ENCODE assay signal across 24 mouse cellular contexts in genomic region chr1:38885956-38886355, GRCm38 (mm10). TPM values are rescaled to one million over a fixed set of nuclear protein-coding genes. Genes with fewer than 3 reads are reported as not detected.
DNase-seq lines count a peak whose midpoint lies in the region; ATAC-seq and TF ChIP-seq lines count a peak whose summit lies in the region.
"Had no signal": no experiment of that assay in that cellular context is flagged by ENCODE, and none has a peak within 500 bp of the region (broad histone marks: within the 10 kb centered on the region; RNA-seq: fewer than 3 reads in every experiment).

No protein-coding gene starts in this region.

- H3K4me2 ChIP-seq in hindbrain, embryonic 14.5 days (replicated peaks) = no peak overlapping the region
- H3K4me2 ChIP-seq: limb, embryonic 12.5 days; midbrain, embryonic 11.5 days had no signal

- no peak overlapping the region for H3K4me3 ChIP-seq in MEL (ENCODE audit: control insufficient read depth in 1 of 2, insufficient read depth in 1 of 2, low read depth in 2 of 2, low read length in 2 of 2)
- H3K4me3 ChIP-seq in hindbrain, embryonic 14.5 days (replicated peaks; ENCODE audit: low read length) = no peak overlapping the region
- H3K4me3 ChIP-seq: erythroblast, embryonic 14.5 days; heart, embryonic 10.5 days; limb, embryonic 12.5 days had no signal

- TF ChIP-seq POLR2A in MEL (IDR thresholded peaks at IDR 0.05; ENCODE audit: control insufficient read depth in 1 of 2, insufficient read depth in 1 of 2, low read depth in 1 of 2, low read length in 2 of 2, poor library complexity in 1 of 2) = no peak

- TF ChIP-seq RAD21 in MEL (IDR thresholded peaks at IDR 0.05; ENCODE audit: low read depth, low read length) = no peak

- no peak overlapping the region for H3K27ac ChIP-seq in MEL (ENCODE audit: control insufficient read depth, low read depth, low read length)
- H3K27ac ChIP-seq in hindbrain, embryonic 14.5 days = no peak overlapping the region
- H3K27ac ChIP-seq: heart, embryonic 10.5 days; limb, embryonic 12.5 days; liver, embryonic 14.5 days had no signal

- WGBS in hindbrain, embryonic 14.5 days = 87% methylated on average over 2 of the region's 2 CpGs

- peaks cover 33 to 36% of the 10 kb centered on the region in 2 experiments for H3K4me1 ChIP-seq in MEL (ENCODE audit: control insufficient read depth in 1 of 2, insufficient read depth in 2 of 2, low read length in 2 of 2)
- no peaks in the 10 kb centered on the region for H3K4me1 ChIP-seq in hindbrain, embryonic 14.5 days (replicated peaks; ENCODE audit: control insufficient read depth, insufficient read depth, low read length)
- H3K4me1 ChIP-seq: limb, embryonic 12.5 days had no signal

- ATAC-seq in inflammation-experienced regulatory T-cells, adult 6 months = peak; percentile 53
- no peak for ATAC-seq in cerebellum, adult (ENCODE audit: insufficient number of reproducible peaks, low FRiP score, low TSS enrichment)
- no peak for ATAC-seq in hindbrain, embryonic 14.5 days (ENCODE audit: low FRiP score)
- ATAC-seq: forebrain, postnatal 0 days; hindbrain, embryonic 16.5 days had no signal

- H3K27me3 ChIP-seq in MEL (ENCODE audit: control insufficient read depth in 1 of 2, insufficient read depth in 2 of 2, low read length in 2 of 2) = no peaks in the 10 kb centered on the region
- H3K27me3 ChIP-seq in hindbrain, embryonic 14.5 days (ENCODE audit: control insufficient read depth, insufficient read depth, low read length) = no peaks in the 10 kb centered on the region
- H3K27me3 ChIP-seq: limb, embryonic 12.5 days had no signal

- H3K9ac ChIP-seq in MEL (ENCODE audit: control insufficient read depth, low read depth, low read length, poor library complexity, severe bottlenecking) = no peak overlapping the region; the same call in 1 of the 2 replicates
- no peak overlapping the region for H3K9ac ChIP-seq in hindbrain, embryonic 14.5 days
- H3K9ac ChIP-seq: forebrain, postnatal 0 days; limb, embryonic 12.5 days; liver, embryonic 14.5 days had no signal

- no peak for TF ChIP-seq EP300 in MEL (IDR thresholded peaks at IDR 0.05; ENCODE audit: low read depth in 1 of 2, low read length in 2 of 2)

- H3K36me3 ChIP-seq in MEL (ENCODE audit: control insufficient read depth in 1 of 2, insufficient read depth in 2 of 2, low read length in 2 of 2) = peaks cover 0 to 30% of the 10 kb centered on the region in 2 experiments; a peak in 2 of 4 replicates
- peaks cover 56% of the 10 kb centered on the region for H3K36me3 ChIP-seq in hindbrain, embryonic 14.5 days (replicated peaks; ENCODE audit: control insufficient read depth, insufficient read depth)
- H3K36me3 ChIP-seq: heart, embryonic 10.5 days had no signal

- no peaks in the 10 kb centered on the region for H3K9me3 ChIP-seq in MEL (replicated peaks; ENCODE audit: insufficient read depth, low read length)
- no peaks in the 10 kb centered on the region for H3K9me3 ChIP-seq in hindbrain, embryonic 14.5 days (ENCODE audit: control insufficient read depth, low read length)
- H3K9me3 ChIP-seq: heart, embryonic 10.5 days; limb, embryonic 12.5 days had no signal

- peak; percentile 58 for DNase-seq in CD4-positive, CD25-positive, alpha-beta regulatory T cell, adult 2 months (ENCODE audit: low read depth, low spot score)
- DNase-seq in MEL (ENCODE audit: low read depth, low spot score) = peak; percentile 48
- peak; percentile 43 for DNase-seq in thymus, postnatal 10 days (ENCODE audit: low spot score in 2 of 2)
- no peak for DNase-seq in frontal cortex, adult 2 months (ENCODE audit: extremely low spot score in 1 of 2, low spot score in 1 of 2)
- DNase-seq in hindbrain, embryonic 14.5 days (ENCODE audit: low spot score) = no peak
- DNase-seq: adrenal gland, postnatal 10 days; cerebellum, adult 9-10 months; forebrain, postnatal 0 days; gastrocnemius, postnatal 10 days; heart, postnatal 14 days; kidney, adult 2 months; kidney, postnatal 4 days; layer of hippocampus, postnatal 36 days; lung, postnatal 10 days; right cerebral cortex, postnatal 4 days had no signal

- no peaks in the 10 kb centered on the region for H3K79me2 ChIP-seq in MEL (ENCODE audit: control insufficient read depth, insufficient read depth, low read length, poor library complexity)

- TF ChIP-seq CTCF in MEL (IDR thresholded peaks at IDR 0.05 in 2 of 3, conservative IDR thresholded peaks at IDR 0.05 in 1 of 3; ENCODE audit: control insufficient read depth in 1 of 3, insufficient read depth in 1 of 3, low read depth in 2 of 3, low read length in 3 of 3, poor library complexity in 1 of 3, severe bottlenecking in 1 of 3) = no peak

TF ChIP-seq in MEL, 35 proteins besides CTCF, POLR2A, EP300 and RAD21:
- no peak for TF ChIP-seq ETS1 (IDR thresholded peaks at IDR 0.05; ENCODE audit: low read depth, low read length)
TF ChIP-seq in MEL: peak in this region for 0.

RNA-seq across cellular contexts. Expression of gene Chst10, which starts 12.0 kb away (rescaled TPM):
- 0.07 and 0.31 TPM in 2 replicates for total RNA-seq in MEL (2012; rRNA removed)
- under 1 TPM in 1 of 2 experiments, not detected in 1; 0.43 TPM for polyA plus RNA-seq in MEL (2012; ENCODE audit: insufficient read depth in 1 of 2, insufficient read length in 2 of 2, low read depth in 1 of 2, low replicate concordance in 2 of 2, missing spikeins in 1 of 2)
- 10 to 100 TPM; 13.4 to 26.2 (median 21.8) TPM for polyA plus RNA-seq in inflammation-experienced regulatory T-cells, adult 6 months (2017; shearing (Covaris generic))
- 31.7 and 34.8 TPM in 2 replicates for polyA plus RNA-seq in frontal cortex, adult 2 months (2012; rRNA removed)
- polyA plus RNA-seq in hindbrain, embryonic 14.5 days (2014; fragmentation: Nextera tagmentation; extraction: Ambion mirVana) = 63.1 and 66.8 TPM in 2 replicates

RNA-seq across cellular contexts. Expression of gene Lonrf2, which starts 49.4 kb away (rescaled TPM):
- total RNA-seq in MEL (2012; rRNA removed) = not detected in 2 replicates
- polyA plus RNA-seq in MEL (2012; ENCODE audit: insufficient read depth in 1 of 2, insufficient read length in 2 of 2, low read depth in 1 of 2, low replicate concordance in 2 of 2, missing spikeins in 1 of 2) = not detected
- polyA plus RNA-seq in inflammation-experienced regulatory T-cells, adult 6 months (2017; shearing (Covaris generic)) = not detected
- polyA plus RNA-seq in frontal cortex, adult 2 months (2012; rRNA removed) = 64.9 and 66.8 TPM in 2 replicates
- polyA plus RNA-seq in hindbrain, embryonic 14.5 days (2014; fragmentation: Nextera tagmentation; extraction: Ambion mirVana) = 31.5 and 33.7 TPM in 2 replicates
- polyA plus RNA-seq: erythroblast, embryonic 14.5 days had no signal

RNA-seq across cellular contexts. Expression of gene Nms, which starts 53.0 kb away (rescaled TPM):
- not detected in 2 replicates for total RNA-seq in MEL (2012; rRNA removed)
- polyA plus RNA-seq in MEL (2012; ENCODE audit: insufficient read depth in 1 of 2, insufficient read length in 2 of 2, low read depth in 1 of 2, low replicate concordance in 2 of 2, missing spikeins in 1 of 2) = not detected
- not detected for polyA plus RNA-seq in inflammation-experienced regulatory T-cells, adult 6 months (2017; shearing (Covaris generic))
- polyA plus RNA-seq in frontal cortex, adult 2 months (2012; rRNA removed) = not detected in 2 replicates
- polyA plus RNA-seq in hindbrain, embryonic 14.5 days (2014; fragmentation: Nextera tagmentation; extraction: Ambion mirVana) = 1.7 and 3.2 TPM in 2 replicates
- total RNA-seq: adrenal gland, postnatal 10 days; gastrocnemius, postnatal 10 days; heart, postnatal 14 days; layer of hippocampus, postnatal 36 days had no signal
- polyA plus RNA-seq: erythroblast, embryonic 14.5 days; heart, embryonic 10.5 days; kidney, adult 2 months; limb, embryonic 12.5 days; liver, embryonic 14.5 days; stomach, embryonic 16.5 days had no signal

Comparison
In these comparisons a context has a peak if more than half of its experiments do, and no peak if none do; other contexts are left out.
1. DNase-seq: peak in CD4-positive, CD25-positive, alpha-beta regulatory T cell, adult 2 months (single experiment), MEL (single experiment) and thymus, postnatal 10 days (2 of 2); none in frontal cortex, adult 2 months (0 of 2) and hindbrain, embryonic 14.5 days (single experiment).
2. RNA of gene Chst10, which starts 12.0 kb away (polyA plus RNA-seq): 63.1 to 66.8 TPM in hindbrain, embryonic 14.5 days, 31.7 to 34.8 TPM in frontal cortex, adult 2 months and 13.4 to 26.2 TPM in inflammation-experienced regulatory T-cells, adult 6 months; 0.43 TPM in MEL; every median in the first group is over 10 times any median in the second.
3. RNA of gene Lonrf2, which starts 49.4 kb away (polyA plus RNA-seq): 64.9 to 66.8 TPM in frontal cortex, adult 2 months and 31.5 to 33.7 TPM in hindbrain, embryonic 14.5 days; not detected in inflammation-experienced regulatory T-cells, adult 6 months and not detected in MEL; every median in the first group is over 10 times any median in the second.